Mouse (Mus musculus): Measurements from ENCODE around the gene Sh3gl1. TPM values are rescaled to one million over a fixed set of nuclear protein-coding genes. Genes with fewer than 3 reads are reported as not detected.
"Not testable (repeated sequence)": the region's sequence is repeated elsewhere in the genome, so short reads cannot be mapped to it uniquely, and the experiment has no call there.

The Sh3gl1 gene
- 100 and 101 TPM in 2 replicates for polyA plus RNA-seq (2015; fragmentation: Nextera tagmentation; extraction: Ambion mirVana)

DNA sequence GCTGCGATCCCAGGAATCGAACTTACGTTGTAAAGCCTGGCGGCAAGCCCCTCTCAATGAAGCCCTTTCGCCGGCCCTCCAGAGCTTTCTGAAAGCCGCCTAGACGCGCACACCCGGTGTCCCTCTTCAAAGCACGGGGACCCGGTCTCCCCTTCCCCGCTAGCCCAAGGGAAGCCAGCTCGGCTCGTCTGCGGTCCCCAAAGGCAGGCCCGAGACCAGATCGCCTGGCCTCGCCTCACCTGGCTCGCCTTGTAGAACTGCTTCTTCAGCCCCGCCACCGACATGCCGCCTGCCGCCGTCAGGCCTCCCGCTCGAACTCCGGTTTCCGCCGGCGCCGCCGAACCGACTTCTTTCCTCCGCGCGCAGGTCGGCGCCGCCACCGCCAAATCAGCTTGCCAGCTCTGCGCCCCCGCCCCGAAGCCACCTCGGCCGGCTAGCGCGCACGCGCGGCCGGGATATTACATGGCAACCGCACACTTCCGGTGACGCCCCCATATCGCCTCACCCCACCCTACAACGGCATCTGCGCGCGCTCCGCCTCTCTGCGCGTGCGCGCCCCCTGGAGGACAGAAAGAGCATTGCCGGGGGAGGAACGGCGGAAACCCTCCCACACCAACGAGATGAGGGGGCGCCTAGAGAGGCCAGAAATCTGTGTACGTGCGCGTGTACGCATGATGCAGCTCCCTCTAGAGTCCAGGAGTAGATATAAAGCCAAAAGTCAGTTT lies at the start of gene Sh3gl1:
Sh3gl1 (minus strand) TSS at position 460 of the 725 bp plus-strand sequence.
- peak; percentile 90 for ATAC-seq (ENCODE audit: low FRiP score, low TSS enrichment)
- peak within 1 kb of the TSS; percentile 92 for H3K9ac ChIP-seq (ENCODE audit: low read length)
- no peaks in the 10 kb centered on the region for H3K36me3 ChIP-seq (ENCODE audit: control insufficient read depth, insufficient read depth, low read length)
- H3K9me3 ChIP-seq (ENCODE audit: control insufficient read depth, low read length): no peaks in the 10 kb centered on the region
- TF ChIP-seq CTCF (IDR thresholded peaks at IDR 0.05; ENCODE audit: low read depth) (peak; percentile 100), EP300 (optimal IDR thresholded peaks at IDR 0.05) (peak; percentile 90)
- H3K4me1 ChIP-seq (replicated peaks; ENCODE audit: control insufficient read depth, insufficient read depth): peaks cover 8% of the 10 kb centered on the region
- H3K4me3 ChIP-seq (ENCODE audit: low read depth, low read length): peak within 1 kb of the TSS; percentile 77
- DNase-seq (ENCODE audit: low spot score): peak; percentile 99
- H3K4me2 ChIP-seq (replicated peaks; ENCODE audit: low read depth): peak within 1 kb of the TSS; percentile 61
- peak within 1 kb of the TSS; percentile 94 for H3K27ac ChIP-seq (replicated peaks)
- no peaks in the 10 kb centered on the region for H3K27me3 ChIP-seq (ENCODE audit: control insufficient read depth, insufficient read depth, low read length)
- WGBS: under 1% methylated on average over 74 of the region's 74 CpGs

- no peak for ATAC-seq (ENCODE audit: low FRiP score, low TSS enrichment)
- H3K27ac ChIP-seq (replicated peaks): no peak overlapping the region
- TF ChIP-seq CTCF (IDR thresholded peaks at IDR 0.05; ENCODE audit: low read depth): no peak
- TF ChIP-seq EP300 (optimal IDR thresholded peaks at IDR 0.05): no peak
- peaks cover 6% of the 10 kb centered on the region for H3K36me3 ChIP-seq (ENCODE audit: control insufficient read depth, insufficient read depth, low read length)
- H3K4me1 ChIP-seq (replicated peaks; ENCODE audit: control insufficient read depth, insufficient read depth): peaks cover 3% of the 10 kb centered on the region; the same call in 1 of the 2 replicates
- peak; percentile 34 for DNase-seq (ENCODE audit: low spot score)
- no peaks in the 10 kb centered on the region for H3K27me3 ChIP-seq (ENCODE audit: control insufficient read depth, insufficient read depth, low read length)
- peak overlapping the region; percentile 90 for H3K4me2 ChIP-seq (replicated peaks; ENCODE audit: low read depth)
- WGBS: 8% methylated on average over 8 of the region's 8 CpGs
- H3K9me3 ChIP-seq (ENCODE audit: control insufficient read depth, low read length): no peaks in the 10 kb centered on the region
- peak overlapping the region; percentile 41 for H3K9ac ChIP-seq (ENCODE audit: low read length)
- H3K4me3 ChIP-seq (ENCODE audit: low read depth, low read length): peak overlapping the region; percentile 79
These were observed 44.5 kb upstream of the Sh3gl1 start for GRCm38 (mm10) chr17:56080781-56081585.

- Histone ChIP-seq H3K27ac (replicated peaks) (peak overlapping the region; percentile 81; the same call in 1 of the 2 replicates), H3K9me3 (ENCODE audit: control insufficient read depth, low read length) (no peaks in the 10 kb centered on the region), H3K27me3 (ENCODE audit: control insufficient read depth, insufficient read depth, low read length) (no peaks in the 10 kb centered on the region), H3K36me3 (ENCODE audit: control insufficient read depth, insufficient read depth, low read length) (peaks cover 6% of the 10 kb centered on the region), H3K4me2 (replicated peaks; ENCODE audit: low read depth) (peak overlapping the region; percentile 90), H3K4me3 (ENCODE audit: low read depth, low read length) (peak overlapping the region; percentile 79), H3K9ac (ENCODE audit: low read length) (peak overlapping the region; percentile 89), H3K4me1 (replicated peaks; ENCODE audit: control insufficient read depth, insufficient read depth) (peaks cover 6% of the 10 kb centered on the region; the same call in 1 of the 2 replicates)
- TF ChIP-seq CTCF (IDR thresholded peaks at IDR 0.05; ENCODE audit: low read depth): no peak
- no peak for TF ChIP-seq EP300 (optimal IDR thresholded peaks at IDR 0.05)
- DNase-seq (ENCODE audit: low spot score): no peak
- 1% methylated on average over 11 of the region's 11 CpGs for WGBS
- no peak; the same call in 1 of the 2 replicates for ATAC-seq (ENCODE audit: low FRiP score, low TSS enrichment)
These were observed 43.5 kb upstream of the Sh3gl1 start for GRCm38 (mm10) chr17:56079921-56080320.

DNA sequence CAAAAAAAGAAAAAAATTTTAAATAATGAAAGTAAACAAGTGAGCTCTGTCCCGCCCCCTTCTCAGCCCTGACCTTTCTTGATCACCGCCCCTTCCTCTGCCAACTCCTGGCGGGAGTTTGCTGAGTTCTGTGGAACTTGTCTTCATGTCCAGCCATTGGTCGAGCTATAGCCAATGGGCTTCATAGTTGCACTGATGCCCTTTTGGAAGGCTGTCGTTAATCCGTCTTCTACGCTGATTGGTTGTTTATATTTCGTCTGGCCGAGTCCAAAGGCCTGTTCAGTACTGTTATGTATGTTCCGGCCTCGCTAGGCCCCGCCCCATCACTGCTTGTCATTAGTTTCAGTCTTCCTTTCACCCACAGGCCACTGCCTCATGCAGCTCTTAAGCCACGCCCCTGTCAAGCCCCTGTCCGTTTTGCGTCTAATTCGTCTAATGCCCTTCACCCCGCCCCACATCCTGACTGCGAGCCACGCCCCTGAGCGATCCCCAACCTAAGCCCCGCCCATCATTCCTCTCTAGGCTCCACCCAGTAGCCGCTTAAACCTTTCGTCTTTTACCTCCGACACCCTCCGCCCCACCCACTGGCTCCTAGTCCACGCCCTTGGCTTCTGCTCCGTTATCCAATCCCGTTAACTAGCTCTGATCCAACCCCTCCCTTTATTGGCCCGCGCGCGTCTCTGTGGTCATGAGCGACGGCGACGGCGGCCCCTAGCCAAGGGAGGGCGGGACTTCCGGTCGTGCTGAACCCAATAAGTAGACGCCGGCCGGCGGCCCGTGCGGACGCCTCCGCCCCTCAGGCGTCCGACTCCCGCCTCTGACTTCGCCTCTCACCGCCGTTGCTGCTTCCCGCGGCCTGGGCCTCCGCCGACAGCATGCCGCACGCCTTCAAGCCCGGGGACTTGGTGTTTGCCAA lies 42.7 kb upstream of the Sh3gl1 start, which contains the start of gene Hdgfl2:
Hdgfl2 (plus strand) TSS at position 755 of the 916 bp plus-strand sequence.
- peak within 1 kb of the TSS; percentile 81; the same call in 1 of the 2 replicates for H3K27ac ChIP-seq (replicated peaks)
- ATAC-seq (ENCODE audit: low FRiP score, low TSS enrichment) (peak; percentile 95), DNase-seq (ENCODE audit: low spot score) (peak; percentile 100)
- TF ChIP-seq CTCF (IDR thresholded peaks at IDR 0.05; ENCODE audit: low read depth): no peak
- TF ChIP-seq EP300 (optimal IDR thresholded peaks at IDR 0.05): no peak
- WGBS: under 1% methylated on average over 61 of the region's 61 CpGs
- H3K9ac ChIP-seq (ENCODE audit: low read length): peak within 1 kb of the TSS; percentile 89
- H3K9me3 ChIP-seq (ENCODE audit: control insufficient read depth, low read length): no peaks in the 10 kb centered on the region
- H3K4me2 ChIP-seq (replicated peaks; ENCODE audit: low read depth): peak within 1 kb of the TSS; percentile 90
- peaks cover 8% of the 10 kb centered on the region for H3K4me1 ChIP-seq (replicated peaks; ENCODE audit: control insufficient read depth, insufficient read depth)
- H3K36me3 ChIP-seq (ENCODE audit: control insufficient read depth, insufficient read depth, low read length): peaks cover 6% of the 10 kb centered on the region
- H3K4me3 ChIP-seq (ENCODE audit: low read depth, low read length): peak within 1 kb of the TSS; percentile 79
- no peaks in the 10 kb centered on the region for H3K27me3 ChIP-seq (ENCODE audit: control insufficient read depth, insufficient read depth, low read length)

DNA sequence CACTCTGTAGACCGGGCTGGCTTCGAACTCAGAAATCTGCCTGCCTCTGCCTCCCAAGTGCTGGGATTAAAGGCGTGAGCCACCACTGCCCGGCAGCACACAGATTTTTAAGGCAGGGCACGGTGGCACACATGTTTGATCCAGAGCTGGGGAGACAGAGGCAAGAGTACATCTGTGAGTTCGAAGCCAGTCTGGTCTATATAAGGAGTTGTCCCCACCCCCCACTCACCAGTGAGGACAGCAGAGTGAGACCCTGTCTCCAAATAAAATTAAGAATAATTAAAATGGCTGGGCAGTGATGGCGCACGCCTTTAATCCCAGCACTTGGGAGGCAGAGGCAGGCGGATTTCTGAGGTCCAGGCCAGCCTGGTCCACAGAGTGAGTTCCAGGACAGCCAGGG lies 41.9 kb upstream of the Sh3gl1 start:
- not testable (repeated sequence) for H3K9ac ChIP-seq (ENCODE audit: low read length); H3K9me3 ChIP-seq (ENCODE audit: control insufficient read depth, low read length); ATAC-seq (ENCODE audit: low FRiP score, low TSS enrichment); DNase-seq (ENCODE audit: low spot score); H3K27me3 ChIP-seq (ENCODE audit: control insufficient read depth, insufficient read depth, low read length); H3K36me3 ChIP-seq (ENCODE audit: control insufficient read depth, insufficient read depth, low read length)
- Histone ChIP-seq H3K4me1 (replicated peaks; ENCODE audit: control insufficient read depth, insufficient read depth) (peaks cover 11% of the 10 kb centered on the region), H3K27ac (replicated peaks) (peak overlapping the region; percentile 56; the same call in 1 of the 2 replicates), H3K4me2 (replicated peaks; ENCODE audit: low read depth) (peak overlapping the region; percentile 23; the same call in 1 of the 2 replicates), H3K4me3 (ENCODE audit: low read depth, low read length) (peak overlapping the region; percentile 18; the same call in 1 of the 2 replicates)
- WGBS: 64% methylated on average over 9 of the region's 9 CpGs

Measured in stomach, postnatal 0 days (tissue).